Mouse (Mus musculus) lung, embryonic 15.5 days (tissue): ENCODE data around the gene Sult6b2. TPM values are rescaled to one million over a fixed set of nuclear protein-coding genes. Genes with fewer than 3 reads are reported as not detected.
A peak's percentile ranks its signal among the peaks of the same experiment; 100 is the strongest.

Source experiments
- ATAC-seq: fragments of 200-750 bp; cut with Nextera tagmentation; 2 replicates; pipeline ENCODE4 v1.8.0; 2017; ENCODE audit warnings: moderate number of reproducible peaks, borderline replicate concordance; ENCODE audit not compliant: low FRiP score, low TSS enrichment; ENCODE audit errors: extremely low read depth
- H3K27ac ChIP-seq: fragments of 300-500 bp; sonication (generic); 2 replicates; pipeline ENCODE4 v1.5.1; 2015; ENCODE audit warnings: moderate library complexity, mild to moderate bottlenecking, inconsistent platforms
- H3K27me3 ChIP-seq: fragments of 300-500 bp; sonication (generic); 2 replicates; pipeline ENCODE4 v1.6.1; 2015; ENCODE audit warnings: inconsistent platforms
- H3K36me3 ChIP-seq: fragments of 300-500 bp; sonication (generic); 2 replicates; pipeline ENCODE4 v1.6.1; 2015; ENCODE audit warnings: inconsistent platforms
- H3K4me1 ChIP-seq: fragments of 300-500 bp; sonication (generic); 2 replicates; pipeline ENCODE4 v1.6.1; 2015; ENCODE audit warnings: inconsistent platforms
- H3K4me2 ChIP-seq: fragments of 300-500 bp; sonication (generic); 2 replicates; pipeline ENCODE4 v1.6.1; 2015; ENCODE audit warnings: inconsistent platforms, mild to moderate bottlenecking, moderate library complexity
- H3K4me3 ChIP-seq: fragments of 300-500 bp; sonication (generic); 2 replicates; pipeline ENCODE4 v1.5.1; 2015; ENCODE audit warnings: mild to moderate bottlenecking, inconsistent platforms
- H3K9ac ChIP-seq: fragments of 300-500 bp; sonication (generic); 2 replicates; pipeline ENCODE4 v1.6.1; 2015; ENCODE audit warnings: inconsistent platforms
- H3K9me3 ChIP-seq: fragments of 300-500 bp; sonication (generic); 2 replicates; pipeline ENCODE4 v1.6.1; 2016; ENCODE audit warnings: inconsistent platforms
- WGBS: fragments of 180-500 bp; shearing (Covaris S2); methylation state at CpG from one replicate; pipeline ENCODE4 v1.1.7; 2015; 5-methylcytosine and 5-hydroxymethylcytosine counted together
- polyA plus RNA-seq: library from polyadenylated mRNA; unstranded; fragments of >200 nt; fragmentation: Nextera tagmentation; extraction: Ambion mirVana; gene quantifications from 2 replicates; pipeline ENCODE4 v1.2.1, GENCODE M21; 2015

Gene Sult6b2
- polyA plus RNA-seq, 1 experiment from 2014 or later, result not detected

DNA sequence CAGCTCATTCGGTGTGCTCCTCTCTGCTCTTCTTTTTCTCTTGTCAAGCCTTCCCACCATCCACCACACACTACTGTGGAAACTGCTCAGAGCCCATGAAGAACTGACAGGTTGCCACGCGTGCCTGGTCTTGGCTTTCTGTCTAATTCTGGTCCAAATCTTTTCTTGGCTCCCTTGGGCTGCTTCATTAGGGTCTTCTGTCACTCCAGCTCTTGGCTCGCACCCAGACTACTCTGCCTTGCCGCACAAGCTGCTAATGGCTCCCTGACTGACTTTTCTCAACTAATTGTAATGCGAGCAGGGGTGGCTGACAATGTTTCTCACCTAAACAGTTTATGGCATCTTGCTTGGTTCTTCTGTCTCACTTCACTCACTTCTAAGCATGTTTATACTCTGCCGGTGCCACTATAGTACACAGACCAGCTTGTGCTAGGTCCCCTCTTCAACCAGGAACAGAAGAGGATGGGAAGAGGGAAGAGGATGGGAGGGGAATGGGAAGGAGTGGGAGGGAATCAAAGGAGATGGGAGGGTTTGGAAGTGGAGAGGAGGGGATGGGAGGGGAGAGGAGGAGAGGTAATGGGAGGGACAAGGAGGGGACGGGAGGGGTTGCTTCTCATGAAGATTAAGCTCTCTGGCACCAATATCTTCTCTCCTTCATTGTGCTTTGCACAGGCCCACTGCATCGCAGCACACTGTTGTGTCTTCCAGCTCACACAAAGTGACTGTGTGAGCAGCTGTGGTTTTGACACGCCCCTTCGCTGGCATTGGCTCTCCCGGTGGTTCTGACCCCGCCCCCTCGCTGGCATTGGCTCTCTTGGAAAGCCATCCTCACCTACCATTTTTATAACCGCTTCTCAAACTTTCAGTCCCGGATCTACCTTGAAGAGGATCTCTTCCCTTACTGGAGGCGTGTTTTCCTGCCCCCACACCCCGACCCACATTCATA is 16.0 kb downstream of the Sult6b2 start:
- no peak overlapping the region for H3K9ac ChIP-seq
- no peak overlapping the region for H3K4me3 ChIP-seq
- H3K27ac ChIP-seq, result 0 out of 2 replicates have a peak overlapping the region, but pooled peaks have one; percentile 11
- H3K4me1 ChIP-seq, result peaks cover 7% of the 10 kb centered on the region; the same call in 1 of the 2 replicates
- 48% methylated on average over 18 of the region's 18 CpGs for WGBS
- peak overlapping the region; percentile 31 for H3K4me2 ChIP-seq
- H3K27me3 ChIP-seq, result no peaks in the 10 kb centered on the region
- ATAC-seq, result peak; percentile 64
- H3K9me3 ChIP-seq, result no peaks in the 10 kb centered on the region
- no peaks in the 10 kb centered on the region for H3K36me3 ChIP-seq

DNA sequence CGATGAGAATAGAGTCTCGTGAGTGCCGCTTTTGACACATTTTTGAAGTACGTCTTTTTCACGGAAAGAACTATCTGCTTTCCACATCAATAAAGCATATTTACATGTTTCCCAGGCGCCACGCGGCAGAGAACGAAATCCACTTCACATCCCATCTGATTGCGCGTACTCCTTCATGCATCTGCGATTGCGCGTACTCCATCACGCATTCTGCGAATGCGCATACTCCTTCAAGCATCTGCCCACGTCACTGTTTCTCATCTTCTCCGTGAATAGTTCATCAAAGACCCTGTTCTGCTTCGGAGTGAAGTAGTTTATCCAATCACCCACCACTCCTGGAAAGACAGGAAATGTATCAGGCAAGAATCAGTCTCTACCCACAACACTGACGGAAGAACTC is 18.2 kb downstream of the Sult6b2 start:
- H3K4me2 ChIP-seq, result no peak overlapping the region
- 0 out of 2 replicates have a peak, but pooled peaks cover 4% of the 10 kb centered on the region for H3K4me1 ChIP-seq
- no peak overlapping the region for H3K9ac ChIP-seq
- ATAC-seq, result no peak
- no peaks in the 10 kb centered on the region for H3K27me3 ChIP-seq
- H3K4me3 ChIP-seq, result no peak overlapping the region
- no peak overlapping the region for H3K27ac ChIP-seq
- H3K36me3 ChIP-seq, result no peaks in the 10 kb centered on the region
- 79% methylated on average over 21 of the region's 21 CpGs for WGBS
- H3K9me3 ChIP-seq, result no peaks in the 10 kb centered on the region

DNA sequence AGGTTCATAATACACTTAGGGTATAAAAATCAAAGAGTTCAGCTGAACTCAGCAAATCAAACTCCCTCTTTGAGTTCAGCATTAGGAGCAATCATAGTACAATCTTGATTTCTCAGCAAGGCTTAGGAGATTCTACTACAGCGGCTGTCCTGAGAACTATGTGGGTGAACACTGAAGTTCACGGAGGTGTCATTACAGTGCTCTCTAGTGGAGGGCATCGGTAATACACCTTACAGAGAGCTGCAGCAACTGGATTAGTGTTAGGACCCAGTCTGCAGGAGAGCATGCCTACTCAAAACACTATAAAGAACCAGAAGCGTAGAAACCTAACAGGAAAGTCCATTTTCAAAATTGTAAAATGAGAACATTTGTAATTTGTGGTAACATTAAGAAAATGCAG is 19.0 kb downstream of the Sult6b2 start:
- no peaks in the 10 kb centered on the region for H3K36me3 ChIP-seq
- H3K4me1 ChIP-seq, result 0 out of 2 replicates have a peak, but pooled peaks cover 4% of the 10 kb centered on the region
- ATAC-seq, result no peak
- no peaks in the 10 kb centered on the region for H3K9me3 ChIP-seq
- no peak overlapping the region for H3K4me2 ChIP-seq
- no peaks in the 10 kb centered on the region for H3K27me3 ChIP-seq
- WGBS, result 39% methylated on average over 4 of the region's 4 CpGs
- H3K27ac ChIP-seq, result no peak overlapping the region
- no peak overlapping the region for H3K9ac ChIP-seq
- no peak overlapping the region for H3K4me3 ChIP-seq

DNA sequence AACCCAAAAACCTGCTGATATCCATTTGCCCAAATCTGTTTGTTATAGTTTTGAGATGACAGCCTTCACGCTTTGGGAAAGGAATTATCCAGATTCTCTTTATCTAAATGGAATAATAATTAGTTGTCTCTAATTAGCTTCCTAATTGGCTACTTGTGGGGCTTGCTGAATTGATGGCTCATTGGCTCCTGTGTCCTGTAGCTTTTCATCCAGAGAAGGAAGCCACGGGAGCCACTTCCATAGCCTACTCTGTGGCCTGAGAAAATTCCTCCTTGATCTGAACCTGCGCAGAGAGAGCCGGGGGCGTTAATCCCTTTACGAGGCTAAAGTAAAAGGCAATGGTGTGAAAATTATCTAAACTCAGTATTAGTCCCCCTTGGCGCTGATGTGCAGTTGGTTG is 23.0 kb downstream of the Sult6b2 start:
- ATAC-seq, result no peak
- Histone ChIP-seq H3K4me3 (no peak overlapping the region), H3K4me1 (no peaks in the 10 kb centered on the region), H3K4me2 (no peak overlapping the region), H3K27me3 (no peaks in the 10 kb centered on the region), H3K9me3 (no peaks in the 10 kb centered on the region), H3K27ac (no peak overlapping the region), H3K36me3 (no peaks in the 10 kb centered on the region), H3K9ac (no peak overlapping the region)
- 76% methylated on average over 7 of the region's 7 CpGs for WGBS

DNA sequence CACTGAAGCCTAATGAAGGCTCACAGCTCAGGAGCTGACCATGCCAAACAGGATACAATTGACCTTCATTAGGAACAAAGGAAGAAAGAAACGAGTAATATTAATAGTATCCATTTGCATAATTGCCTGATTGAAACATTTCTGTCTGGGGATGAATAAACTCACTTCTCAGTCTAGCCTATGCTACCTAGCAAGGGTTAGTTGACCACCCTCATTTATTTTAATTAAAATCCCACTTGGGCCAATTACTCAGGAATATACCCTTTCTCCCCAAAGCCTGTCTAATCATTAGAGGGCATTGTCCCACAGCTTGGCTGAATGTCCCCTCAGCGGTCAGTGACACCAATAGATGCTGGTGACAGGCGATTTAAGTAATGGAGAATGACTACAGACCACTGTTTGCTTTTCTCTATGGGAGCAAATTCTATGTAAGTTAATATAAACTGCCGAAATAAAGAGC is 23.7 kb downstream of the Sult6b2 start:
- 85% methylated on average over 4 of the region's 4 CpGs for WGBS
- ATAC-seq, result no peak
- no peak overlapping the region for H3K4me3 ChIP-seq

DNA sequence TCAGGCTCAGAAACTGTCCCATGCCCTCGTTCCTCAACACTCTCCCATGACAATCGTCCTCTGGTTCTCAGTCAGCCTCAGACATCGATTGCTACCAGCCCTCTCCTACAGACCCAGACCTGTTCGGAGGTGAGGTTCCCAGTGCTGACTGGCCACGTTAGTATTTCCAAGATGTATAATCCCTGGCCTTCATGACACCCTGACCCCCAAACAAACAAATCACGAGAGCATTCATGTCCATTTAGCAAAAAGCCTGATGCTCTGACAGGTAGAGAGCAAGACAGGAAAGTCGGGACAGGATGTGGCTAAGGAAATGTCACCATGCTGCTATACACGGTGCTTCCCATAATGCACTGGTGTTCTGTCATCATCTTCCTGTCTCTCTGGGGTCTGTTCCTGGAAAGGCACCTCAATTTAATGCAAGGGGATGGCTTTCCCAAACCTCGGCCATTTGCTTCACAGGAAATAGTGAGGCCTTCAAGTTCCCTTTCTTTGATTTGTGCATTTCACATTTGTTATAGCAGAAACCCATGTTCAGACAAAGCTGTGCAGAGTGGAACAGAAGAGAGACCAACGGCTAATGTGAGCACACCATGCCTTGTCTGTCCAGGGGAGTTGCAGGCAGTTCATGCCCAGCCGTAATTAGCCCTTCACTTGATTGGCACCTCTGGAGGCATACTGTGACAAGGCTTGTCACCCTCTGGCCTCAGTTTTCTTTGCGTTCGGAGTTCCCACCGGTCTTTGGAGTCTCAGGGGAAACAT is 24.3 kb downstream of the Sult6b2 start:
- 0 out of 2 replicates have a peak, but pooled peaks have one; percentile 44 for ATAC-seq
- Histone ChIP-seq H3K4me1 (no peaks in the 10 kb centered on the region), H3K27ac (no peak overlapping the region), H3K9me3 (no peaks in the 10 kb centered on the region), H3K27me3 (no peaks in the 10 kb centered on the region), H3K9ac (no peak overlapping the region), H3K36me3 (no peaks in the 10 kb centered on the region), H3K4me3 (no peak overlapping the region), H3K4me2 (no peak overlapping the region)
- 73% methylated on average over 14 of the region's 14 CpGs for WGBS

More for the DNA sequence above, 23.7 kb downstream of the Sult6b2 start:
- no peaks in the 10 kb centered on the region for H3K27me3 ChIP-seq
- H3K36me3 ChIP-seq, result no peaks in the 10 kb centered on the region
- H3K27ac ChIP-seq, result no peak overlapping the region
- no peaks in the 10 kb centered on the region for H3K4me1 ChIP-seq
- H3K4me2 ChIP-seq, result no peak overlapping the region
- no peak overlapping the region for H3K9ac ChIP-seq
- no peaks in the 10 kb centered on the region for H3K9me3 ChIP-seq

DNA sequence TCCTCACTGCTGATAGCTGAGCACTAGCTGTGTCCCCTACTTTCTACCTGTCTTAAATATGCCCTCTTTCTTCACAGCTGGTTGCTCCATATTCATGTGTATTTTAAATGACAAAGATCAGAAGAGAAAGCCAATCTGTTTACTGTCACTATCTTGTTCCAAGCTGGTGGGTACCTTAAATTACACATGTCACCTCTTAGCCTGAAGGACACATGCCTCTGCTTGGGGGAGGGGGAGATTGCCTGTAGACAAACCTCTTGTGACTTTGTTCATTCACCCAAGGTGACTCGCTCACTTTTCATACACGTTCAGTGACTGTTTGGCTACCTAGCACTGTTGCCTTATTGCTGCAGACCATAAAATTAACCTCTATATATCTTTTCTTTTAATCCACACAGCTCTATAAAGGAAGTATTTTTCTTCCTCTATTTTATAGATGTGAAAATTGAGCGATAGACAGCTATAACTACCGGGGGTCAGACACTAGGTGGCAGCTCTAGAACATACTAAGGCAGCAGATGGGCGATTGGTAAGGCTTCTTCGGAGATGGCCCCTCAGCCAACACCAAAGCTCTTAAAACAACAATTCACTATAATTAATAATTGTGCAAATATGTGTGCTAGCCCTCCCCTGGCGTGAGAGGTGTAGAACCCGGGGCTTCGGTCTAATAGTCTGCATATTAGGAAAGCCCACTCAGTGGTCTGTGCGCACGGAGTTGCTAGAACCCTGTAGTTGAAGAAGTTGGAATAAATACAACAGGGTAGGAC is 25.1 kb downstream of the Sult6b2 start:
- Histone ChIP-seq H3K27ac (no peak overlapping the region), H3K4me1 (no peaks in the 10 kb centered on the region), H3K9ac (no peak overlapping the region), H3K4me2 (no peak overlapping the region), H3K27me3 (no peaks in the 10 kb centered on the region), H3K9me3 (no peaks in the 10 kb centered on the region), H3K36me3 (peaks cover 4% of the 10 kb centered on the region; the same call in 1 of the 2 replicates), H3K4me3 (no peak overlapping the region)
- WGBS, result 40% methylated on average over 11 of the region's 11 CpGs
- peak; percentile 40; the same call in 1 of the 2 replicates for ATAC-seq

DNA sequence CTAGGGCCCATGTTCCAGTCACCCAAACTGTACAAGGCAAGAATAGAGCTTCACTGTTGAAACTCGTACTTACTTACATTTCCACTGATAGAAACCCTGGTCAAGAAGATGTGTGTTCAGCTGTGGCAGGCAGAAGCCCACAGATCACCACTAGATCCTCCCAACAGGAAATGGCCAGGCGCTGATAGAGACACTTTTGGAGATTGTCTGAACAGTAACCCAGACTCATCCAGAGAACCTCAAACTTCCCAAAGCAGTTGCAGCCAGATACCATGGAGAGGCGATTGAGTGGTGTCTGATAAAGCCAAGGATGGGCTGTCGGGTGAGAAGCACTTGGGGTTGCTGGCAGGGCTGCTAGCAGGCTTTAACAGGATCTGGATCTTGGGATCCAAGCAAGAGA is 27.4 kb downstream of the Sult6b2 start:
- ATAC-seq, result no peak
- H3K4me3 ChIP-seq, result no peak overlapping the region
- no peak overlapping the region for H3K4me2 ChIP-seq
- H3K9me3 ChIP-seq, result no peaks in the 10 kb centered on the region
- peaks cover 26% of the 10 kb centered on the region for H3K36me3 ChIP-seq
- no peak overlapping the region for H3K27ac ChIP-seq
- WGBS, result 59% methylated on average over 4 of the region's 4 CpGs
- no peaks in the 10 kb centered on the region for H3K4me1 ChIP-seq
- H3K9ac ChIP-seq, result no peak overlapping the region
- no peaks in the 10 kb centered on the region for H3K27me3 ChIP-seq

DNA sequence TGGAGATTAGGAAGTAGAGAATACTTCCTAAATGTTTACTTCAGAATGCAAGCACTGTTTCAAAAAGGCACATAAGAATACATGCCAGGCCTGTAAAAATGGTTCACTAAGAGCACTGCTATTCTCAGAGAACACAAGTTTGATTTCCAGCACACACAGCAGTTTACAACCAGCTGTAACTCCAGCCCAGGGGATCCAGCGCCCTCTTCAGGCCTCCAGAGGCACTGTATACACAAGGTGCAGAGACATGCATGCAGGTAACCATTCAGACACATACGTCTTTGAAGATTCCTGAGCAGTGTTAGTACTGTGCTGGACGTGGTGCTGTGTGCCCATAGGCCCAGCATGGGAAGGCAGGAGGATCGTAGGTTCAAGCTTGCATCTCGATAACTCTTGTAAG is 30.7 kb downstream of the Sult6b2 start:
- no peak overlapping the region for H3K4me3 ChIP-seq
- WGBS, result 91% methylated on average over 5 of the region's 5 CpGs
- no peaks in the 10 kb centered on the region for H3K9me3 ChIP-seq

DNA sequence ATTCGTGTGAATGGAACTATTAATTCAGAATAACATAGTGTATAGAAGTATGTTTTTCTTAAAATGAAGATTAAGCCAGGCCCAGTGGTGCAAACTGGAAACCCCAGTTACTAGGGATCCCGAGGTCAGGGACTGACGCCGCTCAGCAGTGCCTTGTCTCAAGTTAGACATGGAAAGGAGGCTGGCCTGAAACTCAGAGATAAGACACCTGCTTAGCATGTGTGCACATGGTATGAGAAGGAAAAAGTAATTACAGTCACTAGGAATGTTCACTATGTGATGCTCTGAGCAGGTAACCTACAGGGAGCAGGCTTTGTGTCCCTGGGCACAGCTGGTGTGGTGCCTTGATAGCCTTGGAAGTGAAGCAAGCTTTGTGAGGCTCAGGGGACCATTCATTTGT is 32.7 kb downstream of the Sult6b2 start:
- Histone ChIP-seq H3K36me3 (peaks cover 61% of the 10 kb centered on the region), H3K27ac (no peak overlapping the region), H3K9me3 (no peaks in the 10 kb centered on the region), H3K9ac (no peak overlapping the region), H3K4me3 (no peak overlapping the region), H3K4me1 (no peaks in the 10 kb centered on the region), H3K27me3 (no peaks in the 10 kb centered on the region), H3K4me2 (no peak overlapping the region)
- no peak for ATAC-seq
- WGBS, result 88% methylated on average over 4 of the region's 4 CpGs

More for the DNA sequence above, 30.7 kb downstream of the Sult6b2 start:
- H3K4me2 ChIP-seq, result no peak overlapping the region
- H3K4me1 ChIP-seq, result no peaks in the 10 kb centered on the region
- no peak for ATAC-seq
- peaks cover 42% of the 10 kb centered on the region for H3K36me3 ChIP-seq
- H3K27me3 ChIP-seq, result no peaks in the 10 kb centered on the region
- no peak overlapping the region for H3K9ac ChIP-seq
- H3K27ac ChIP-seq, result no peak overlapping the region

DNA sequence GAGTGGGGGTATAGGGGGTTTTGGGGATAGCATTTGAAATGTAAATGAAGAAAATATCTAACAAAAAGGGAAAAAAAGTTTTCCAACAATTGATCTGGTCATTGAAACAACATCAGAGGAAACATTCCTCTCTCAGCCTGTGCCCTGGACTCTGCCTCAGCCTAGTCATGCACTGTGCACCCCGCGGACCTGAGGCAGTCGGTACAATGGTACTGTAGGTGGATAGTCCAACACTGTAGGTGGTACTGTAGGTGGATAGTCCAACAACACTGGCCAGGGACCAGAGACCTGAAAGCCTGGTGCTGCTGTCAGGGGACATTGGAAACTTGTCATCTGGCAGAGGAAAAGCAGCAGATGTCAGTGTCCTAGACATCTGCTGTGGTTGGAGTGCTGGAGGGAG is 34.4 kb downstream of the Sult6b2 start:
- no peaks in the 10 kb centered on the region; the same call in 1 of the 2 replicates for H3K4me1 ChIP-seq
- 80% methylated on average over 3 of the region's 3 CpGs for WGBS

More for the DNA sequence above, 34.4 kb downstream of the Sult6b2 start:
- H3K9me3 ChIP-seq, result no peaks in the 10 kb centered on the region
- no peak for ATAC-seq
- H3K4me3 ChIP-seq, result no peak overlapping the region
- no peak overlapping the region for H3K27ac ChIP-seq
- H3K9ac ChIP-seq, result no peak overlapping the region
- peaks cover 76% of the 10 kb centered on the region for H3K36me3 ChIP-seq
- no peak overlapping the region for H3K4me2 ChIP-seq
- no peaks in the 10 kb centered on the region for H3K27me3 ChIP-seq
